16 mouse cellular contexts compared by ENCODE assay signal in genomic region chr8:48535833-48536232, GRCm38 (mm10).
"Had no signal": no experiment of that assay in that cellular context is flagged by ENCODE, and none has a peak within 500 bp of the region (broad histone marks: within the 10 kb centered on the region; RNA-seq: fewer than 3 reads in every experiment).

No protein-coding gene starts in this region.

- H3K36me3 ChIP-seq: neural tube, embryonic 12.5 days; stomach, embryonic 15.5 days had no signal

- H3K9me3 ChIP-seq: midbrain, embryonic 10.5 days; midbrain, embryonic 12.5 days; neural tube, embryonic 12.5 days; stomach, embryonic 15.5 days had no signal

- DNase-seq: lung, adult 18-20 months; lung, embryonic 14.5 days; lung, postnatal 10 days; lung, postnatal 4 days; midbrain, embryonic 14.5 days; right cerebral cortex, postnatal 14 days; thymus, adult 2 months; thymus, postnatal 25 days; thymus, postnatal 4 days had no signal

- H3K27me3 ChIP-seq: midbrain, embryonic 12.5 days; neural tube, embryonic 12.5 days; stomach, embryonic 15.5 days had no signal

- H3K4me3 ChIP-seq: midbrain, embryonic 10.5 days; midbrain, embryonic 12.5 days; myocyte; neural tube, embryonic 12.5 days; stomach, embryonic 15.5 days had no signal

- H3K4me1 ChIP-seq: stomach, embryonic 15.5 days had no signal

- H3K27ac ChIP-seq: midbrain, embryonic 10.5 days; midbrain, embryonic 12.5 days; neural tube, embryonic 12.5 days; stomach, embryonic 15.5 days; stomach, postnatal 0 days had no signal

- H3K4me2 ChIP-seq: lung, embryonic 14.5 days; midbrain, embryonic 12.5 days; neural tube, embryonic 12.5 days; stomach, embryonic 15.5 days had no signal

- ATAC-seq: midbrain, embryonic 16.5 days had no signal

- H3K9ac ChIP-seq: lung, embryonic 14.5 days; midbrain, embryonic 12.5 days; neural tube, embryonic 12.5 days; stomach, embryonic 15.5 days had no signal
